Mouse (Mus musculus): Measurements from ENCODE around the gene Map3k21. TPM values are rescaled to one million over a fixed set of nuclear protein-coding genes. Genes with fewer than 3 reads are reported as not detected.
A peak's percentile ranks its signal among the peaks of the same experiment; 100 is the strongest.

Gene Map3k21
- polyA plus RNA-seq, 1 experiment from 2014 or later: 0.29 TPM

- Histone ChIP-seq H3K27me3 (peaks cover 32% of the 10 kb centered on the region), H3K27ac (no peak overlapping the region), H3K9ac (peak overlapping the region; percentile 86), H3K4me1 (replicated peaks) (peaks cover 20% of the 10 kb centered on the region), H3K9me3 (no peaks in the 10 kb centered on the region), H3K4me3 (peak overlapping the region; percentile 64), H3K4me2 (peak overlapping the region; percentile 71), H3K36me3 (no peaks in the 10 kb centered on the region)
- peak; percentile 19; the same call in 1 of the 2 replicates for ATAC-seq (ENCODE audit: low FRiP score)
- 64% methylated on average over 11 of the region's 11 CpGs for WGBS
Observed at GRCm38 (mm10) chr8:125897388-125897787, 12.9 kb upstream of the Map3k21 start.

GRCm38 (mm10) chr8:125897868-125898788, 12.1 kb upstream of the Map3k21 start, which contains the start of gene Pcnx2:
Pcnx2 (minus strand) TSS chr8:125898317.
- H3K9me3 ChIP-seq: no peaks in the 10 kb centered on the region
- 5% methylated on average over 44 of the region's 44 CpGs for WGBS
- H3K27ac ChIP-seq: peak within 1 kb of the TSS; percentile 84
- H3K4me3 ChIP-seq: peak within 1 kb of the TSS; percentile 64
- no peaks in the 10 kb centered on the region for H3K36me3 ChIP-seq
- H3K4me1 ChIP-seq (replicated peaks): peaks cover 20% of the 10 kb centered on the region
- H3K9ac ChIP-seq: peak within 1 kb of the TSS; percentile 86
- H3K4me2 ChIP-seq: peak within 1 kb of the TSS; percentile 71
- peaks cover 32% of the 10 kb centered on the region for H3K27me3 ChIP-seq
- ATAC-seq (ENCODE audit: low FRiP score): peak; percentile 87

GRCm38 (mm10) chr8:125898899-125899298, 11.4 kb upstream of the Map3k21 start:
- no peak for ATAC-seq (ENCODE audit: low FRiP score)
- 1% methylated on average over 6 of the region's 6 CpGs for WGBS
- H3K9me3 ChIP-seq: no peaks in the 10 kb centered on the region
- no peaks in the 10 kb centered on the region for H3K36me3 ChIP-seq
- peak overlapping the region; percentile 71 for H3K4me2 ChIP-seq
- peaks cover 20% of the 10 kb centered on the region for H3K4me1 ChIP-seq (replicated peaks)
- peak overlapping the region; percentile 84 for H3K27ac ChIP-seq
- peak overlapping the region; percentile 64 for H3K4me3 ChIP-seq
- peaks cover 32% of the 10 kb centered on the region for H3K27me3 ChIP-seq
- peak overlapping the region; percentile 86 for H3K9ac ChIP-seq

GRCm38 (mm10) chr8:125901167-125901566, 9.1 kb upstream of the Map3k21 start:
- Histone ChIP-seq H3K4me1 (replicated peaks) (peaks cover 20% of the 10 kb centered on the region), H3K27ac (no peak overlapping the region), H3K4me2 (no peak overlapping the region), H3K4me3 (no peak overlapping the region), H3K36me3 (no peaks in the 10 kb centered on the region), H3K9ac (no peak overlapping the region), H3K27me3 (peaks cover 31% of the 10 kb centered on the region), H3K9me3 (no peaks in the 10 kb centered on the region)
- 22% methylated on average over 2 of the region's 2 CpGs for WGBS
- no peak for ATAC-seq (ENCODE audit: low FRiP score)

- no peaks in the 10 kb centered on the region for H3K9me3 ChIP-seq
- WGBS: 69% methylated on average over 3 of the region's 3 CpGs
- no peaks in the 10 kb centered on the region for H3K36me3 ChIP-seq
- ATAC-seq (ENCODE audit: low FRiP score): no peak
- H3K4me2 ChIP-seq: no peak overlapping the region
- no peak overlapping the region for H3K27ac ChIP-seq
- H3K27me3 ChIP-seq: peaks cover 26% of the 10 kb centered on the region
- no peak overlapping the region for H3K4me3 ChIP-seq
- H3K4me1 ChIP-seq (replicated peaks): peaks cover 11% of the 10 kb centered on the region
- H3K9ac ChIP-seq: no peak overlapping the region
Observed at GRCm38 (mm10) chr8:125902521-125902920, 7.7 kb upstream of the Map3k21 start.

GRCm38 (mm10) chr8:125905341-125905740, 4.9 kb upstream of the Map3k21 start:
- Histone ChIP-seq H3K27me3 (peaks cover 44% of the 10 kb centered on the region), H3K4me2 (no peak overlapping the region), H3K4me1 (replicated peaks) (peaks cover 7% of the 10 kb centered on the region), H3K9ac (no peak overlapping the region), H3K4me3 (no peak overlapping the region), H3K9me3 (no peaks in the 10 kb centered on the region), H3K27ac (no peak overlapping the region), H3K36me3 (no peaks in the 10 kb centered on the region)
- no peak for ATAC-seq (ENCODE audit: low FRiP score)
- 84% methylated on average over 2 of the region's 2 CpGs for WGBS

GRCm38 (mm10) chr8:125907311-125907710, 2.9 kb upstream of the Map3k21 start:
- Histone ChIP-seq H3K27me3 (peaks cover 60% of the 10 kb centered on the region), H3K4me2 (no peak overlapping the region), H3K27ac (no peak overlapping the region), H3K36me3 (no peaks in the 10 kb centered on the region), H3K4me3 (no peak overlapping the region), H3K4me1 (replicated peaks) (peaks cover 19% of the 10 kb centered on the region), H3K9ac (no peak overlapping the region), H3K9me3 (no peaks in the 10 kb centered on the region)
- 70% methylated on average over 2 of the region's 2 CpGs for WGBS
- ATAC-seq (ENCODE audit: low FRiP score): no peak

GRCm38 (mm10) chr8:125909661-125910364, 437 bp upstream of the Map3k21 start:
- peak; percentile 46; the same call in 1 of the 2 replicates for ATAC-seq (ENCODE audit: low FRiP score)
- peak overlapping the region; percentile 57 for H3K4me3 ChIP-seq
- 5% methylated on average over 30 of the region's 30 CpGs for WGBS
- no peak overlapping the region for H3K27ac ChIP-seq
- peak overlapping the region; percentile 75; the same call in 1 of the 2 replicates for H3K9ac ChIP-seq
- H3K36me3 ChIP-seq: no peaks in the 10 kb centered on the region
- H3K4me2 ChIP-seq: peak overlapping the region; percentile 97
- peaks cover 19% of the 10 kb centered on the region for H3K4me1 ChIP-seq (replicated peaks)
- peaks cover 80% of the 10 kb centered on the region for H3K27me3 ChIP-seq
- H3K9me3 ChIP-seq: no peaks in the 10 kb centered on the region

GRCm38 (mm10) chr8:125911229-125911580, 955 bp downstream of the Map3k21 start:
- peaks cover 19% of the 10 kb centered on the region for H3K4me1 ChIP-seq (replicated peaks)
- H3K9me3 ChIP-seq: no peaks in the 10 kb centered on the region
- H3K4me2 ChIP-seq: peak overlapping the region; percentile 97
- no peak overlapping the region for H3K27ac ChIP-seq
- no peaks in the 10 kb centered on the region for H3K36me3 ChIP-seq
- ATAC-seq (ENCODE audit: low FRiP score): 0 out of 2 replicates have a peak, but pooled peaks have one; percentile 19
- peak overlapping the region; percentile 57 for H3K4me3 ChIP-seq
- peak overlapping the region; percentile 75 for H3K9ac ChIP-seq
- H3K27me3 ChIP-seq: peaks cover 90% of the 10 kb centered on the region
- 3% methylated on average over 31 of the region's 31 CpGs for WGBS

- Histone ChIP-seq H3K27me3 (peaks cover 78% of the 10 kb centered on the region), H3K27ac (no peak overlapping the region)
- WGBS: 88% methylated on average over 4 of the region's 4 CpGs
Observed at GRCm38 (mm10) chr8:125913206-125913605, 3.0 kb downstream of the Map3k21 start.

GRCm38 (mm10) chr8:125914386-125914785, 4.1 kb downstream of the Map3k21 start:
- H3K4me3 ChIP-seq: no peak overlapping the region
- ATAC-seq (ENCODE audit: low FRiP score): no peak
- 82% methylated on average over 9 of the region's 9 CpGs for WGBS

More at GRCm38 (mm10) chr8:125913206-125913605, 3.0 kb downstream of the Map3k21 start:
- Histone ChIP-seq H3K9ac (no peak overlapping the region), H3K36me3 (no peaks in the 10 kb centered on the region), H3K4me3 (no peak overlapping the region), H3K4me1 (replicated peaks) (peaks cover 19% of the 10 kb centered on the region), H3K4me2 (no peak overlapping the region), H3K9me3 (no peaks in the 10 kb centered on the region)
- ATAC-seq (ENCODE audit: low FRiP score): no peak

GRCm38 (mm10) chr8:125917013-125917412, 6.8 kb downstream of the Map3k21 start:
- H3K9ac ChIP-seq: no peak overlapping the region
- H3K4me3 ChIP-seq: no peak overlapping the region
- H3K36me3 ChIP-seq: no peaks in the 10 kb centered on the region
- 78% methylated on average over 10 of the region's 10 CpGs for WGBS
- H3K27ac ChIP-seq: no peak overlapping the region
- H3K4me1 ChIP-seq (replicated peaks): 0 out of 2 replicates have a peak, but pooled peaks cover 2% of the 10 kb centered on the region
- no peak overlapping the region for H3K4me2 ChIP-seq
- H3K27me3 ChIP-seq: peaks cover 48% of the 10 kb centered on the region
- no peak for ATAC-seq (ENCODE audit: low FRiP score)
- H3K9me3 ChIP-seq: no peaks in the 10 kb centered on the region

More at GRCm38 (mm10) chr8:125914386-125914785, 4.1 kb downstream of the Map3k21 start:
- Histone ChIP-seq H3K9ac (no peak overlapping the region), H3K4me2 (no peak overlapping the region), H3K27ac (no peak overlapping the region), H3K4me1 (replicated peaks) (peaks cover 19% of the 10 kb centered on the region), H3K36me3 (no peaks in the 10 kb centered on the region), H3K27me3 (peaks cover 74% of the 10 kb centered on the region), H3K9me3 (no peaks in the 10 kb centered on the region)
